In the genomic region with DNA sequence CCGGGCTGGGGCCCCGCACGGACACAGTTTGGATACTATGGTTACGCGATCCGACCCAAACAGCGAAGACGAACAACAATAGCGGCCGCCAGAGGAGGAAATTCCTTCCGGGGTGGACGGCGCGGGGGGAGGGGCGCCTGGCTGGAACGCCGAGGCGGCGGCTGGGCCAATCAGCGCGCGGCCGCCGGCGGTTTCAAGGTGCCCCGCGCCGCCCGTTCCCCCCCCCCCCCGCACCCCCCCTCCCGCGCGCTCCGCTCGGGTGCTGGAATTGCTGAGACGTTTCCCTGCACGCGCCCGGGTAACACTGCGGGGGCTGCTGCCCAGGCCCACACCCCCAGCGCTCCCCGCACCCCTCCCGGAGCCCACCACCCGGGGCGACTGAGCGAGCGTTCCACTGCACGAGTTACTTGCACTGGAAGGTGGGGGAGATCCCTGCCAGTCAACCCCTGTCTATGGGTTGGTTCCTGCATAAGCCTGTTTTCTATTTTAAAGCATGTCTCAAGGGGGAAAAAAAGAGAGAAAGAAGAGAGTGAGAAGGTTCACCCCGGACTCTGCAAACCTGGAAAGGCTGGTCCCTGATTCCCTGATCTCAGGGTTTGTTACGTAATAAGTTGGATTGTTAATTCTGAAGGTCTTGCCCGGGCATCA, we compare ENCODE assay signal across 8 mouse cellular contexts. TPM values are rescaled to one million over a fixed set of nuclear protein-coding genes. Genes with fewer than 3 reads are reported as not detected.
A peak's percentile ranks its signal among the peaks of the same experiment; 100 is the strongest.
DNase-seq lines count a peak whose midpoint lies in the region; ATAC-seq lines count a peak whose summit lies in the region.

No protein-coding gene starts in this region.

- WGBS in embryonic facial prominence, embryonic 11.5 days, result under 1% methylated on average over 30 of the region's 51 CpGs
- WGBS in kidney, embryonic 14.5 days, result 1% methylated on average over 27 of the region's 51 CpGs
- WGBS in limb, embryonic 15.5 days, result under 1% methylated on average over 20 of the region's 51 CpGs

- DNase-seq in 3134 (ENCODE audit: extremely low read depth, insufficient read length, low spot score), result peak; percentile 82
- peak; percentile 96 for DNase-seq in adrenal gland, postnatal 14 days
- peak; percentile 94 for DNase-seq in embryonic facial prominence, embryonic 11.5 days (ENCODE audit: low spot score)
- peak; percentile 82 for DNase-seq in heart, adult 8-10 months (ENCODE audit: low spot score)
- peak; percentile 78 to 82 for DNase-seq in spleen, postnatal 36 days (ENCODE audit: low spot score in 2 of 2)

- peak overlapping the region; percentile 48 for H3K4me3 ChIP-seq in embryonic facial prominence, embryonic 11.5 days (ENCODE audit: low read depth, low read length)
- H3K4me3 ChIP-seq in kidney, embryonic 14.5 days (ENCODE audit: low read length), result peak overlapping the region; percentile 57
- peak overlapping the region; percentile 50 for H3K4me3 ChIP-seq in limb, embryonic 15.5 days

- H3K27ac ChIP-seq in embryonic facial prominence, embryonic 11.5 days (replicated peaks; ENCODE audit: low read depth, low read length), result peak overlapping the region; percentile 99
- H3K27ac ChIP-seq in kidney, embryonic 14.5 days (ENCODE audit: low read depth, low read length), result peak overlapping the region; percentile 98
- H3K27ac ChIP-seq in limb, embryonic 15.5 days, result peak overlapping the region; percentile 99

- ATAC-seq in embryonic facial prominence, embryonic 11.5 days (replicated peaks; ENCODE audit: insufficient number of reproducible peaks, low FRiP score, low TSS enrichment, low read depth), result peak; percentile 57
- peak; percentile 59 for ATAC-seq in kidney, embryonic 14.5 days (ENCODE audit: low FRiP score, low TSS enrichment)
- peak; percentile 66 for ATAC-seq in limb, embryonic 15.5 days (ENCODE audit: insufficient number of reproducible peaks, low FRiP score, low TSS enrichment, low read depth)
- ATAC-seq in monocyte, adult 5-6 weeks (replicated peaks; ENCODE audit: insufficient number of reproducible peaks, low FRiP score, low TSS enrichment, poor library complexity, severe bottlenecking), result peak; percentile 32; the same call in 1 of the 2 replicates

- H3K4me1 ChIP-seq in embryonic facial prominence, embryonic 11.5 days (ENCODE audit: control insufficient read depth, insufficient read depth, low read length), result peaks cover 9% of the 10 kb centered on the region
- peaks cover 37% of the 10 kb centered on the region for H3K4me1 ChIP-seq in kidney, embryonic 14.5 days (ENCODE audit: control insufficient read depth, insufficient read depth, low read length)
- peaks cover 59% of the 10 kb centered on the region for H3K4me1 ChIP-seq in limb, embryonic 15.5 days

- H3K9ac ChIP-seq in embryonic facial prominence, embryonic 11.5 days (replicated peaks; ENCODE audit: low read length), result peak overlapping the region; percentile 86
- H3K9ac ChIP-seq in kidney, embryonic 14.5 days (ENCODE audit: low read depth, low read length), result peak overlapping the region; percentile 79
- peak overlapping the region; percentile 57 for H3K9ac ChIP-seq in limb, embryonic 15.5 days

- H3K36me3 ChIP-seq in embryonic facial prominence, embryonic 11.5 days (replicated peaks; ENCODE audit: control insufficient read depth, insufficient read depth, low read depth, low read length), result no peaks in the 10 kb centered on the region
- H3K36me3 ChIP-seq in kidney, embryonic 14.5 days (ENCODE audit: control insufficient read depth, insufficient read depth, low read length), result no peaks in the 10 kb centered on the region
- no peaks in the 10 kb centered on the region for H3K36me3 ChIP-seq in limb, embryonic 15.5 days

- H3K9me3 ChIP-seq in embryonic facial prominence, embryonic 11.5 days (replicated peaks; ENCODE audit: control insufficient read depth, low read length), result no peaks in the 10 kb centered on the region
- H3K9me3 ChIP-seq in kidney, embryonic 14.5 days (ENCODE audit: control insufficient read depth, low read length), result no peaks in the 10 kb centered on the region
- no peaks in the 10 kb centered on the region for H3K9me3 ChIP-seq in limb, embryonic 15.5 days

- peak overlapping the region; percentile 99 for H3K4me2 ChIP-seq in embryonic facial prominence, embryonic 11.5 days (ENCODE audit: low read depth, low read length)
- peak overlapping the region; percentile 91 for H3K4me2 ChIP-seq in kidney, embryonic 14.5 days (replicated peaks; ENCODE audit: low read depth, low read length)
- peak overlapping the region; percentile 97 for H3K4me2 ChIP-seq in limb, embryonic 15.5 days

- H3K27me3 ChIP-seq in embryonic facial prominence, embryonic 11.5 days (ENCODE audit: control insufficient read depth, insufficient read depth, low read length), result no peaks in the 10 kb centered on the region
- H3K27me3 ChIP-seq in kidney, embryonic 14.5 days (ENCODE audit: control insufficient read depth, insufficient read depth, low read length), result no peaks in the 10 kb centered on the region
- no peaks in the 10 kb centered on the region for H3K27me3 ChIP-seq in limb, embryonic 15.5 days

RNA-seq across cellular contexts. Expression of a gene that starts 35.3 kb away (rescaled TPM):
- 55.2 and 61.6 TPM in 2 replicates for total RNA-seq in adrenal gland, postnatal 14 days (2021)
- 1.1 and 1.2 TPM in 2 replicates for polyA plus RNA-seq in embryonic facial prominence, embryonic 11.5 days (2014; fragmentation: Nextera tagmentation; extraction: Ambion mirVana)
- total RNA-seq in heart, adult 8-10 months (2022), result 10 to 100 TPM; 26.2 to 44.3 (median 36.4) TPM
- 1.4 and 2.2 TPM in 2 replicates for polyA plus RNA-seq in kidney, embryonic 14.5 days (2014; fragmentation: Nextera tagmentation; extraction: Ambion mirVana)
- 4.0 and 4.8 TPM in 2 replicates for polyA plus RNA-seq in limb, embryonic 15.5 days (2015; fragmentation: Nextera tagmentation; extraction: Ambion mirVana)
- total RNA-seq in monocyte, adult 5-6 weeks (2017), result 6.8 to 11.0 TPM (median 8.8 TPM) in 3 replicates

Comparison
In these comparisons a context has a peak if more than half of its experiments do, and no peak if none do; other contexts are left out.
1. Peak in every context shown above with its lines: DNase-seq, ATAC-seq, H3K4me3 ChIP-seq and H3K27ac ChIP-seq.